Mouse (Mus musculus): ENCODE results near the gene Sik2. TPM values are rescaled to one million over a fixed set of nuclear protein-coding genes. Genes with fewer than 3 reads are reported as not detected.

Gene Sik2
- polyA plus RNA-seq (2021), result 17.3 TPM

- H3K27me3 ChIP-seq, result no peaks in the 10 kb centered on the region
- peak; percentile 93 for ATAC-seq
- CTCF ChIA-PET, result interaction anchor here (3.0 kb wide), 1 partner anchor 160 kb away, joined by 33 read pairs; no protein-coding TSS in a partner anchor
- POLR2A ChIA-PET, result no interaction called here
- DNase-seq (ENCODE audit: low read depth, low spot score), result peak; percentile 48
- peak; percentile 100 for TF ChIP-seq CTCF (IDR thresholded peaks at IDR 0.05)
- in situ Hi-C loops (cut with MboI; ENCODE audit: low pct_unique_long_range_greater_than_20kb), result loop anchor here (5.0 to 25.0 kb wide), 2 partner anchors 157 to 322 kb away; no protein-coding TSS in a partner anchor
Observed at GRCm38 (mm10) chr9:51008841-51009655, at the start of gene Sik2. Gene Sik2, minus strand, starts transcription at chr9:51009073.

- no peak for TF ChIP-seq CTCF (IDR thresholded peaks at IDR 0.05)
- POLR2A ChIA-PET, result interaction anchor here (0.6 kb wide), 2 partner anchors 222 to 397 kb away, joined by 4 to 5 read pairs; partner anchors contain the start of gene Dlat
- ATAC-seq (no peak), DNase-seq (ENCODE audit: low read depth, low spot score) (no peak)
- in situ Hi-C loops (cut with MboI; ENCODE audit: low pct_unique_long_range_greater_than_20kb), result no loop called here
- no peaks in the 10 kb centered on the region for H3K27me3 ChIP-seq
- CTCF ChIA-PET, result no interaction called here
Observed at GRCm38 (mm10) chr9:51056360-51057324, 47.8 kb upstream of the Sik2 start.

- no peaks in the 10 kb centered on the region for H3K27me3 ChIP-seq
- in situ Hi-C loops (cut with MboI; ENCODE audit: low pct_unique_long_range_greater_than_20kb), result no loop called here
- no peak for DNase-seq (ENCODE audit: low read depth, low spot score)
- no peak for ATAC-seq
- CTCF ChIA-PET, result no interaction called here
- POLR2A ChIA-PET, result no interaction called here
- TF ChIP-seq CTCF (IDR thresholded peaks at IDR 0.05), result peak; percentile 54
Observed at GRCm38 (mm10) chr9:51052180-51052579, 43.3 kb upstream of the Sik2 start.

DNA sequence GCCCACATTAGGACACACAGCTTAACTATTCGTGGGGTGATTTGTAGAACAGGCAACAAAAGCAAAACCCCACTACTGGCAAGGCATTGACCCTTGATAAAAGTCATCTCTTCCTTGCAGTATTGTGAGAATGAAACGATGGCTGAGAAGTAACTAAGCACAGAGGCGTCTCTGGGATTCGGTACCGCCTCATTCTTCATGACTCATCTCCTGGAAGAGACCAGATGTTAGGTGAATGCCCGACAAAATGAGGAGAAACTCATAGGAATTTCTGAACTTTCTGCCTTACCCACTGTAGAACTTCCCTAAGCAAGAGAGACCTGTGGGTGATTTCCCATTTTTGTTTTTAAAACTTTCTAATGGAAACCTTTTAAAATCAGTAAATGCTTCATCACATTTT, 33.3 kb upstream of the Sik2 start:
- no peak for TF ChIP-seq CTCF (IDR thresholded peaks at IDR 0.05)
- ATAC-seq (no peak), DNase-seq (ENCODE audit: low read depth, low spot score) (no peak)
- H3K27me3 ChIP-seq, result peaks cover 36% of the 10 kb centered on the region
- POLR2A ChIA-PET, result no interaction called here
- CTCF ChIA-PET, result interaction anchor here (1.1 kb wide), 1 partner anchor 11 kb away, joined by 3 read pairs; no protein-coding TSS in a partner anchor
- in situ Hi-C loops (cut with MboI; ENCODE audit: low pct_unique_long_range_greater_than_20kb), result loop anchor here (25.0 kb wide), 1 partner anchor 245 kb away; the partner anchor contains the start of gene Colca2

DNA sequence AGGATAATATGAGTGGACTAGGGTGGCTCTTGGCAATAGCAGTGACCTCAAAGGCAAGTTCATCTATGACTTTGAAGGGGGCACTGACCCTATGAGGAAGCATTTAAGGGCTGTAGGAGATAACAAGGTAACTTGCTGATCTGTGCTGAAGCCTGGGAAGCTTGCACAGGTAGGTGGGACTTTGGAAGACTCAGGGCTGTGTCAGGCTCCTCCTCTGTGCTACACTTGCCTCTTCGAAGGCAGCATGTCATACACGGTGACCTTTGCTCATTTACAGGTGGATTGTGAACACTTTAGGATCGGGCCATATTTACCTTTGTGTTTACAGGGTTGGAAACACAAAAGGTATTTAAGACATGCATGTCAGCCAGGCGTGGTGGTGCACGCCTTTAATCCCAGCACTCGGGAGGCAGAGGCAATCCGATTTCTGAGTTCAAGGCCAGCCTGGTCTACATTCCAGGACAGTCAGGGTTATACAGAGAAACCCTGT, 32.7 kb upstream of the Sik2 start:
- DNase-seq (ENCODE audit: low read depth, low spot score) (no peak), ATAC-seq (no peak)
- TF ChIP-seq CTCF (IDR thresholded peaks at IDR 0.05), result no peak
- in situ Hi-C loops (cut with MboI; ENCODE audit: low pct_unique_long_range_greater_than_20kb), result loop anchor here (25.0 kb wide), 1 partner anchor 246 kb away; the partner anchor contains the start of gene Colca2
- H3K27me3 ChIP-seq, result peaks cover 42% of the 10 kb centered on the region
- ChIA-PET POLR2A (no interaction called here), CTCF (no interaction called here)

DNA sequence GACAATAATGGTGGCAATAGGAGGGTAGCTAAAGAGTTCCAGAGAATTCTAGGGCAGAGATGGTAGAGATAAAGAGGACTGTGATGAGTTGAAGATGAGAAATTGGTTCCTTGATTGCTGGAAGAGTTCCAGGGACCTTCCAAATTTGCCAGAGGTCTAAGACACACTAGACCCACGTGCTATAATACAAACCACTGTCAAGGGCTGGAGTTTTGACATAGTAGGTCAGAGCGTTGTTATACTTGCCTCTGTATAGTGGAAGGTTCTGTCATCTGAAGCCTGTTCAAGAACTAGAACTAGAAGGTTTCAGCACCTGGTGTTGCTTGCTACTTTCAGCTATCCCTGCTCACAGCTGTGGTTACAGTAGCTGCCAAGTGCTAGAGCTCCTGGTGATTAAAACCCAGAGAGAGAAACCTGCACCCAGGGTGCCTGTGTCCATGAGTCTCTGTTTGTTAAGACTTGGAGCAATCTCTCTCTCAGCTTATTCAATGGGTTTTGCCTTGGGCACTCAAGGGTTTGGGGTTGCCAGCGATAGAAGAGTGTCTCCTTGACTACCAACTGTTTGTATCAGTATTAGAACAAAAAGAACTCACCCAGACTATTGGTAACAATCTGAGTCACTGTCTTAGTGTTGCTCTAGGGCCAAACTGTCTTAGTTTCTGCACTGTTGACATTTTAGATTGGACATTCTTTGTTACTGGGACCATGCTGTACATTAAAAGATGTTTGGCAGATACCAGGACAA, 24.1 kb upstream of the Sik2 start:
- ATAC-seq (no peak), DNase-seq (ENCODE audit: low read depth, low spot score) (no peak)
- CTCF ChIA-PET, result no interaction called here
- POLR2A ChIA-PET, result no interaction called here
- in situ Hi-C loops (cut with MboI; ENCODE audit: low pct_unique_long_range_greater_than_20kb), result loop anchor here (25.0 kb wide), 1 partner anchor 254 kb away; the partner anchor contains the start of gene Colca2
- no peak for TF ChIP-seq CTCF (IDR thresholded peaks at IDR 0.05)
- peaks cover 42% of the 10 kb centered on the region for H3K27me3 ChIP-seq

DNA sequence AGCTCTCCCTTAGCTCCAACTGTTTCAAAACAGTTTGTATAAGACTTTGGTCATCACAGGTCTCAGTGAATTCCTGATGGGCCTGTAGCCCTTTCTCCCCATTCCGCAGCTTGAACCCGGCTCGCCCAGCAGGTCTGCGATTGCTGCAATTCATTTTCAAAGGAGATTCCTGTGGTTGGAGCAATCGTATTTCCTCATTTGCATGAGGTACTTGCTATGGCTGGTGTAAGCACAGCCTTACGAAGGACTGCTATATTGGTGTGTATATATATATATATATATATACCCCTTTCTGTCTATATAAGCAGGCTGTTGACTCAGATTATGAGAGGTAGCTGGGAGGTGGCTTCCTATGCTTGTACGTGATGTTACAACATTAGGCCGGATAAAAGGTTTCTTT, 23.4 kb upstream of the Sik2 start:
- ChIA-PET POLR2A (no interaction called here), CTCF (no interaction called here)
- ATAC-seq (no peak), DNase-seq (ENCODE audit: low read depth, low spot score) (no peak)
- TF ChIP-seq CTCF (IDR thresholded peaks at IDR 0.05), result no peak
- in situ Hi-C loops (cut with MboI; ENCODE audit: low pct_unique_long_range_greater_than_20kb), result loop anchor here (25.0 kb wide), 1 partner anchor 255 kb away; the partner anchor contains the start of gene Colca2
- H3K27me3 ChIP-seq, result peaks cover 45% of the 10 kb centered on the region

DNA sequence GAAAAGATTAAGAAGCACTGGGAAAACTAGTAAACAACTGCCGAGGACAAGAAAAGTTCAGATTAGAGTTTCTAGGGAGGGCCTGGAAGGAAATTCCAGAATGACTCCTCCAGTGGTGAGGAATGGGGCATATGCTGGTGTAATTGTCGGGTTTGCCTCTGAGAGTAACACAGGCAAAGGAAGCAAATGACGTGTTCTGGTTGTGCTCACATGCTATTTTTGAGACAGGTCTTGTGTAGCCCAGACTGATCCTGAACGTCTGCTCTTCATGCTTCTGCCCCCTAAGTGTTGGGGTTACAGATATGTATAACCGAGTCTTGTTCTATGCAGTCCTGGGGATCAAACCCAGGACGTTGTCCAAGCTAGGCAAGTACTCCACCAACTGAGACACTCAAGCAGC, 22.7 kb upstream of the Sik2 start:
- CTCF ChIA-PET, result no interaction called here
- POLR2A ChIA-PET, result no interaction called here
- in situ Hi-C loops (cut with MboI; ENCODE audit: low pct_unique_long_range_greater_than_20kb), result loop anchor here (25.0 kb wide), 1 partner anchor 256 kb away; the partner anchor contains the start of gene Colca2
- no peak for TF ChIP-seq CTCF (IDR thresholded peaks at IDR 0.05)
- H3K27me3 ChIP-seq, result peaks cover 44% of the 10 kb centered on the region
- ATAC-seq, result no peak
- DNase-seq (ENCODE audit: low read depth, low spot score), result no peak

DNA sequence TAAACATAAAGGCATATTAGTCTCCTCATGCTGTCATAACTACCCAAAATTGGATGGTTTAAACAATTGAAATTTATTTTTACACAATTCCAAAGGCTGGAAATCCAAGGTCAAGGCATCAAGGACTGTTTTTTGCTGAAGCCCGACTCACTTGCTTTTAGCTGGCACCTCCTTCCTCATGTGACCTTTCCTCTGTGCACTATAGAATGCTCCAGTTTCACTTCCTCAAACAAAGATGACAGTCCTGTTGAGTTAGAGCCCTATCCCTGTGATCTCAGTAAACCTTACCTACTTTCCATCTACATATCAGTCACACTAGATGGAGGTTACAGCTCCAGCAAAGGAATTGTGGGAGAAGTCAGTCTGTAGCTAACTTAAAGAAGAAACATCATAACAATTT, 21.3 kb upstream of the Sik2 start:
- in situ Hi-C loops (cut with MboI; ENCODE audit: low pct_unique_long_range_greater_than_20kb), result loop anchor here (25.0 kb wide), 1 partner anchor 257 kb away; the partner anchor contains the start of gene Colca2
- POLR2A ChIA-PET, result no interaction called here
- DNase-seq (ENCODE audit: low read depth, low spot score) (no peak), ATAC-seq (no peak)
- TF ChIP-seq CTCF (IDR thresholded peaks at IDR 0.05), result no peak
- peaks cover 33% of the 10 kb centered on the region for H3K27me3 ChIP-seq
- CTCF ChIA-PET, result no interaction called here
